Mouse (Mus musculus) mesoderm, embryonic 11.5 days (tissue): ENCODE results near the gene Olfr371.

Experiments
- DNase-seq: peaks from one replicate; pipeline ENCODE4 v3.0.0-alpha.2; 2012; ENCODE audit warnings: low read depth, low spot score

Olfr371 gene

GRCm38 (mm10) chr8:85225688-85226087 lies at the start of gene Olfr371:
Gene Olfr371 (plus strand): TSS chr8:85225988.
- no peak for DNase-seq

- DNase-seq, result no peak
Measured at GRCm38 (mm10) chr8:85192346-85192745, 33.4 kb upstream of the Olfr371 start.

- no peak for DNase-seq
Measured at GRCm38 (mm10) chr8:85220220-85220619, 5.6 kb upstream of the Olfr371 start.

- DNase-seq, result peak; percentile 19
Measured at GRCm38 (mm10) chr8:85220992-85221391, 4.8 kb upstream of the Olfr371 start.

- no peak for DNase-seq
Measured at GRCm38 (mm10) chr8:85227297-85227696, 1.5 kb downstream of the Olfr371 start.
